Mouse (Mus musculus): ENCODE measurements around the gene Camk1d.

GRCm38 (mm10) chr2:5467537-5467936 is 246.8 kb downstream of the Camk1d start:
- TF ChIP-seq CTCF (IDR thresholded peaks at IDR 0.05; ENCODE audit: borderline replicate concordance, extremely low read depth, insufficient read depth, insufficient read length): no peak
- TF ChIP-seq POLR2A (IDR thresholded peaks at IDR 0.05; ENCODE audit: borderline replicate concordance, extremely low read depth, insufficient read depth, insufficient read length, poor library complexity, severe bottlenecking): no peak
